Mouse (Mus musculus): ENCODE data around the gene Itga9.

The Itga9 gene

GRCm38 (mm10) chr9:118607701-118608401 is 1.4 kb downstream of the Itga9 start:
- no peak for DNase-seq (ENCODE audit: low spot score)

- no peak for DNase-seq (ENCODE audit: low spot score)
Measured at GRCm38 (mm10) chr9:118608556-118608955, 2.1 kb downstream of the Itga9 start.

- no peak for DNase-seq (ENCODE audit: low spot score)
Measured at GRCm38 (mm10) chr9:118610060-118610459, 3.6 kb downstream of the Itga9 start.

- DNase-seq (ENCODE audit: low spot score) = no peak
Measured at GRCm38 (mm10) chr9:118611111-118611541, 4.6 kb downstream of the Itga9 start.

- DNase-seq (ENCODE audit: low spot score) = no peak
Measured at GRCm38 (mm10) chr9:118611958-118612581, 5.6 kb downstream of the Itga9 start.

GRCm38 (mm10) chr9:118617237-118617636 is 10.7 kb downstream of the Itga9 start:
- DNase-seq (ENCODE audit: low spot score) = no peak

GRCm38 (mm10) chr9:118618732-118619250 is 12.3 kb downstream of the Itga9 start:
- no peak for DNase-seq (ENCODE audit: low spot score)

GRCm38 (mm10) chr9:118620807-118621206 is 14.3 kb downstream of the Itga9 start:
- no peak for DNase-seq (ENCODE audit: low spot score)

- DNase-seq (ENCODE audit: low spot score) = no peak
Measured at GRCm38 (mm10) chr9:118621691-118622090, 15.2 kb downstream of the Itga9 start.

- DNase-seq (ENCODE audit: low spot score) = no peak
Measured at GRCm38 (mm10) chr9:118622376-118623166, 16.1 kb downstream of the Itga9 start.

GRCm38 (mm10) chr9:118623483-118623882 is 17.0 kb downstream of the Itga9 start:
- DNase-seq (ENCODE audit: low spot score) = no peak

- no peak for DNase-seq (ENCODE audit: low spot score)
Measured at GRCm38 (mm10) chr9:118624146-118624545, 17.7 kb downstream of the Itga9 start.

GRCm38 (mm10) chr9:118629763-118630379 is 23.4 kb downstream of the Itga9 start:
- DNase-seq (ENCODE audit: low spot score) = no peak

- no peak for DNase-seq (ENCODE audit: low spot score)
Measured at GRCm38 (mm10) chr9:118631775-118632757, 25.6 kb downstream of the Itga9 start.

- DNase-seq (ENCODE audit: low spot score) = no peak
Measured at GRCm38 (mm10) chr9:118632758-118633143, 26.3 kb downstream of the Itga9 start.

GRCm38 (mm10) chr9:118638642-118639210 is 32.2 kb downstream of the Itga9 start:
- no peak for DNase-seq (ENCODE audit: low spot score)

- DNase-seq (ENCODE audit: low spot score) = no peak
Measured at GRCm38 (mm10) chr9:118645698-118646355, 39.3 kb downstream of the Itga9 start.

GRCm38 (mm10) chr9:118647495-118647894 is 41.0 kb downstream of the Itga9 start:
- DNase-seq (ENCODE audit: low spot score) = no peak

- no peak for DNase-seq (ENCODE audit: low spot score)
Measured at GRCm38 (mm10) chr9:118650976-118651375, 44.5 kb downstream of the Itga9 start.

GRCm38 (mm10) chr9:118651939-118652338 is 45.4 kb downstream of the Itga9 start:
- DNase-seq (ENCODE audit: low spot score) = no peak
